19 mouse cellular contexts compared by ENCODE assay signal in genomic region chr11:112849974-112850373, GRCm38 (mm10).
A peak's percentile ranks its signal among the peaks of the same experiment; 100 is the strongest.
DNase-seq lines count a peak whose midpoint lies in the region; ATAC-seq and TF ChIP-seq lines count a peak whose summit lies in the region.
"Had no signal": no experiment of that assay in that cellular context is flagged by ENCODE, and none has a peak within 500 bp of the region (broad histone marks: within the 10 kb centered on the region; RNA-seq: fewer than 3 reads in every experiment).

No protein-coding gene starts in this region.

- H3ac ChIP-seq in myocyte (ENCODE audit: control insufficient read depth, insufficient read length), result no peak overlapping the region

- no peak for TF ChIP-seq POLR2A in myocyte (IDR thresholded peaks at IDR 0.05; ENCODE audit: insufficient read length, low read depth)

- H3K27me3 ChIP-seq in hindbrain, embryonic 10.5 days (ENCODE audit: insufficient read depth, poor library complexity, severe bottlenecking), result no peaks in the 10 kb centered on the region
- no peaks in the 10 kb centered on the region for H3K27me3 ChIP-seq in hindbrain, embryonic 12.5 days
- H3K27me3 ChIP-seq in myocyte (ENCODE audit: control insufficient read depth, insufficient read depth, insufficient read length), result no peaks in the 10 kb centered on the region
- H3K27me3 ChIP-seq: forebrain, embryonic 12.5 days had no signal

- no peaks in the 10 kb centered on the region for H3K36me3 ChIP-seq in hindbrain, embryonic 10.5 days
- H3K36me3 ChIP-seq in hindbrain, embryonic 12.5 days, result no peaks in the 10 kb centered on the region
- no peaks in the 10 kb centered on the region for H3K36me3 ChIP-seq in myocyte (ENCODE audit: control insufficient read depth, insufficient read depth)
- H3K36me3 ChIP-seq: embryonic facial prominence, embryonic 13.5 days; forebrain, embryonic 12.5 days; heart, embryonic 15.5 days had no signal

- no peak overlapping the region for H3K4me3 ChIP-seq in hindbrain, embryonic 10.5 days
- H3K4me3 ChIP-seq in hindbrain, embryonic 12.5 days, result no peak overlapping the region
- no peak overlapping the region for H3K4me3 ChIP-seq in myocyte
- H3K4me3 ChIP-seq: embryonic facial prominence, embryonic 13.5 days; forebrain, embryonic 12.5 days; gastrocnemius, adult 2 months; heart, embryonic 15.5 days had no signal

- 0 out of 2 replicates have a peak overlapping the region, but pooled peaks have one; percentile 56 for H3K27ac ChIP-seq in hindbrain, embryonic 10.5 days
- H3K27ac ChIP-seq in hindbrain, embryonic 12.5 days, result no peak overlapping the region
- H3K27ac ChIP-seq: embryonic facial prominence, embryonic 13.5 days; forebrain, embryonic 12.5 days; gastrocnemius, adult 2 months; heart, embryonic 15.5 days had no signal

- no peak overlapping the region for H3K4me2 ChIP-seq in hindbrain, embryonic 12.5 days (replicated peaks)
- H3K4me2 ChIP-seq in myocyte (ENCODE audit: low read depth), result peak overlapping the region; percentile 52
- H3K4me2 ChIP-seq: embryonic facial prominence, embryonic 13.5 days; forebrain, embryonic 12.5 days; heart, embryonic 15.5 days had no signal

- WGBS in hindbrain, embryonic 10.5 days, result 80% methylated on average over 5 of the region's 5 CpGs
- WGBS in hindbrain, embryonic 12.5 days, result 74% methylated on average over 5 of the region's 5 CpGs

- peaks cover 17% of the 10 kb centered on the region for H3K4me1 ChIP-seq in hindbrain, embryonic 10.5 days (replicated peaks)
- no peaks in the 10 kb centered on the region; the same call in 1 of the 2 replicates for H3K4me1 ChIP-seq in hindbrain, embryonic 12.5 days
- H3K4me1 ChIP-seq: forebrain, embryonic 12.5 days had no signal

- DNase-seq in adrenal gland, postnatal 10 days, result peak; percentile 11
- DNase-seq in adrenal gland, adult 8-10 months, result no peak
- no peak for DNase-seq in hindbrain, embryonic 10.5 days (ENCODE audit: low spot score)
- no peak for DNase-seq in frontal cortex, postnatal 14 days (ENCODE audit: low spot score in 2 of 2)
- no peak for DNase-seq in kidney, adult 18-20 months
- DNase-seq: cerebellum, adult 18-20 months; cerebellum, adult 9-11 months; cerebellum, postnatal 36 days; gastrocnemius, postnatal 25 days had no signal

- ATAC-seq in hindbrain, embryonic 12.5 days (ENCODE audit: low FRiP score), result no peak
- ATAC-seq: forebrain, embryonic 16.5 days; hindbrain, embryonic 16.5 days; inflammation-experienced regulatory T-cells, adult 6 months; intestine, postnatal 0 days had no signal

- no peaks in the 10 kb centered on the region for H3K79me2 ChIP-seq in myocyte (ENCODE audit: control insufficient read depth, insufficient read depth)

- H3K9ac ChIP-seq in hindbrain, embryonic 12.5 days, result no peak overlapping the region
- H3K9ac ChIP-seq: embryonic facial prominence, embryonic 13.5 days; forebrain, embryonic 12.5 days; heart, embryonic 15.5 days had no signal

- H3K9me3 ChIP-seq in hindbrain, embryonic 10.5 days, result no peaks in the 10 kb centered on the region
- H3K9me3 ChIP-seq in hindbrain, embryonic 12.5 days (replicated peaks), result no peaks in the 10 kb centered on the region
- H3K9me3 ChIP-seq: embryonic facial prominence, embryonic 13.5 days; forebrain, embryonic 12.5 days; heart, embryonic 15.5 days had no signal

TF ChIP-seq in myocyte, 11 proteins besides CTCF, POLR2A, EP300 and RAD21:
- TF ChIP-seq POLR2AphosphoS2 (IDR thresholded peaks at IDR 0.05; ENCODE audit: insufficient read length, low read depth) (no peak), MYOD1 (IDR thresholded peaks at IDR 0.05; ENCODE audit: control insufficient read depth in 1 of 3, insufficient read length in 2 of 3, low read depth in 2 of 3) (no peak), CEBPB (IDR thresholded peaks at IDR 0.05; ENCODE audit: insufficient read depth, poor library complexity, severe bottlenecking) (no peak), USF1 (IDR thresholded peaks at IDR 0.05; ENCODE audit: low read depth) (no peak), SRF (IDR thresholded peaks at IDR 0.05; ENCODE audit: control insufficient read depth, insufficient read length, low read depth) (no peak), TCF3 (IDR thresholded peaks at IDR 0.05; ENCODE audit: insufficient read length, low read depth) (no peak), MYOG (IDR thresholded peaks at IDR 0.05; ENCODE audit: control insufficient read depth in 1 of 3, insufficient read depth in 1 of 3, insufficient read length in 2 of 3, low read depth in 2 of 3) (no peak), REST (IDR thresholded peaks at IDR 0.05; ENCODE audit: insufficient read depth, insufficient read length) (no peak), E2F4 (IDR thresholded peaks at IDR 0.05; ENCODE audit: insufficient read depth) (no peak), TCF12 (IDR thresholded peaks at IDR 0.05; ENCODE audit: insufficient read depth, poor library complexity, severe bottlenecking) (no peak), MAX (IDR thresholded peaks at IDR 0.05; ENCODE audit: low read depth) (no peak)
